Mouse (Mus musculus) 416B (cell line): ENCODE measurements around the gene Serpinb1a.
"Not testable (repeated sequence)": the region's sequence is repeated elsewhere in the genome, so short reads cannot be mapped to it uniquely, and the experiment has no call there.

ENCODE experiments used
- DNase-seq: peaks from one replicate; pipeline ENCODE4 v3.0.0; 2011; ENCODE audit warnings: low read depth

Serpinb1a gene

DNA sequence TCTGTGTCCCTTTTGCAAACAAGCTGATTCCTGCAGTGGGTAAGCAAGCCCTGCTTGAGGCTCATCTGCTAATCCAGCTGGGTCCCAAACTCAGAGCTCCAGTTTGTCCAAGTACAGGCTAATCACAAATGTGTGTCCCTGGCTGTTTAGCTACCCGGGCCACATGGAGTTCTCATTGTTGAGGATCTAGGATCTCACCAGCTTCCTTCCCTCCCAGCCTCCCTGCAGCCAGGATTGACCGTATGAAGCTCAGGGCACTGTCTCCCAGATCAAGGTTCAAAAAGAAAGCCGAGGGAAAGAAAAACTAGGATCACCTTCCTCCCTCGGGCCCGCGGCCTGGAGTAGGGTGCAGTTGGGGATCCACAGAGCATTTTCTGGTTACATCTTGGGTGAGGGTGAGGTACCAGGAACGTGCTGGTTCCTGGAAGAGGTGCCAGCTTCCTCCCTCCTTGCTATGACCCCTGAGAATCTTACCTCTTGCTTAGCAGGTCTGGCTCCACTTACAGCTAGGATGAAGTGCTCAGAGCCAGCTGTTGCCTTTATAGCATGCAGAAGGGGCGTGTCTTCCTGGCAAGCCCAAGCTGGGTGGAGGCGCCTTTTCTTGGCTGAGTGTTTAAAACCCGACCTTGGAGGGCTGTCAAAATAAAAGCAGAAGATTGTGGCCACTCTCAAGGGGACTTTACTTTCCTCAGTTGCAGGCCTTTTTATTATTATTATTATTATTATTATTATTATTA is at the start of gene Serpinb1a:
TSS of gene Serpinb1a (minus strand) at position 518 of the 737 bp plus-strand sequence.
- peak; percentile 96 for DNase-seq

DNA sequence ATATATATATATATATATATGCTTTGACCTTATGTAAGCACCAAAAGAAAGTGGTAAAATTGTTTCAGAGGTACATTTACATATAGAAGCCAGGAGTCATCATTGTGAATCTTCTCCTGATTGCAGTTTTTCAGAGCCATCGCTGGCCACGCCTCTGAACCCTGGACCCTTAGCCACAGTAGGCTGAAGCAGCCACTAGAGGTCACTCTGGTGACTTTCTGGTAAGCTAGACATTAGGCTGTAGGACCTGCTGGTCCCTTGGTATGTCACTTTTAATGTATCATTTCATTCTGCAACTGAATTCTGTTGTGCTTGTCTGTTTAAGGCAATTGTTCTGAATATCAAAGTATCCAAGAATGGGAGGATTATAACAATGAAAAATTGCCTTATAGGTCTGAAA is 49.7 kb upstream of the Serpinb1a start:
- DNase-seq, result peak; percentile 80

GRCm38 (mm10) chr13:32899114-32899513 is 48.1 kb upstream of the Serpinb1a start:
- not testable (repeated sequence) for DNase-seq

- no peak for DNase-seq
These were observed 47.1 kb upstream of the Serpinb1a start, which contains the start of gene Serpinb1c for GRCm38 (mm10) chr13:32898111-32898510. TSS of gene Serpinb1c (minus strand) at chr13:32898211.

DNA sequence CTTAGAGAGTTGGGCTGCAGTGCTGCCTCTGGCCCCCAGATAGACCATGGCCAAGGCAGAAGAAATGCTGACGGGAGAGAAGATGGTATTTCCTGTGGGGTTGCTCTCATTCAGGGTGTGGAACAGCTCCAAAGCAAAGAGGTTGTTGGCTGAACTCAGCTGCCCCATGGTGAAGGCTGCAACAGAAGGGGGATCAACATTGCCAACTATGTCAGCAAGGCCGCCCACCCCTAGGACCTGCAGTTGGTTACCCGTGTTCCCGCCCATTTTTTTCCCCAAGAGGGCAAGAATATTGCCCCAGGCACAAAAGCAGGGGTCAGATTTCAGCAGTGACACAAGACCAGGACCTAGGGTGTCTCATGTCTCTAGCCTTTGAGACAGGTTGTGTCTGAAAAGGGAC is 45.9 kb upstream of the Serpinb1a start:
- no peak for DNase-seq

DNA sequence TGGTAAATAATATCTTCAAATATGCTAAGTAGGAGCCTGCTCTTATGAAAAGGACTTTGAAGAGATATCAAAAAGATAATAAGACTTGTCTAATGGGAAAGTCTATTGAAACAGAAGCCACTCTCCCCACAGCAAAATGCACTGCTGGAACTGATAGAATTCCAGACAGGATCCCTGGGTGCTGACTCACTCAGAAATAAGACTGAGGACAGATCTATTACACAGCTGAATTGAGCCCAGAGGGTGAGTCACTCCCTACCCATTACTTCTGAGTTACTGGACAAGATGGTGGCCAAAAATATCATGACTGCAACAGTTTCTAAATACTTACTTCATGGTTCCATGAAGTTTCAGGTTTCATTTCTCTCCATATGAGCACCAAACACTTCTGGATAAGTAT is 33.8 kb upstream of the Serpinb1a start:
- DNase-seq, result peak; percentile 30

DNA sequence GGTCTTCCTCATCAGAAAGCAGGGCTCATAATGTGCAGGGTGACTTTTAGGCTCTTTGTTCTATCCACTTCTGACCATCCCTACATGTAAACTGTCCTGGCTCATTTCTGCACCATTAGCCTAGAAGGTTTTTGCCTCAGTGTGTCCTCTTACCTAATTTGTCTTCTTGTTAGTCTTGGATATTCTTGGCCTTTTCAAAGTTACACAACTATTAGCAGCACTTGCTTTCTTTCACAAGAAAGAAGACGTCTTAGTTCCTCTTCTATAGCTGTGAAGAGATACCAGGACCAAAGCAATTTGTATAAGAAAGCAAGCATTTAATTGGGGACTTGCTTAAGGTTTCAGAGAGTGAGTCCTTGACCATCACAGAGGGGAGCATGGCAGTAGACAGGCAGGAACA is 22.9 kb upstream of the Serpinb1a start:
- DNase-seq, result no peak

GRCm38 (mm10) chr13:32868843-32869242 is 17.9 kb upstream of the Serpinb1a start:
- DNase-seq, result no peak

DNA sequence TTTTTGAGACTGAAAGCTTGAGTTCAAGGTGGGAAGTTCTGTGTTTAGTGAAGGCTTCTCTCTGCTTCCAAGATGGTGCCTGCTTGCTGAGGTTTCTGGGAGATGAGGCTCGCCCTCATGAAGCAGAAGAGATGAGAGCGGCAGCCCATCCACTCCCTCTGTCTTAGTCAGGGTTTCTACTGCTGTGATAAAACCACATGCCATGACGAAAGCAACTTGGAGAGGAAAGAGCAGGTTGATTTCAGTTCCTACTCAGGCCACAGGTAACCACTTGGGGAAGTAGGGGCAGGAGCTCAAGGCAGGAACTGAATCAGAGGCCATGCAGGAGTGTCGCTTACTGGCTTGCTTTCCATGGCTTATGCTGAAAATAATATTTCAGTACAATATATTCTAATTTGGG is 17.2 kb upstream of the Serpinb1a start:
- peak; percentile 47 for DNase-seq

- no peak for DNase-seq
These were observed 16.0 kb upstream of the Serpinb1a start for GRCm38 (mm10) chr13:32867030-32867429.

- peak; percentile 83 for DNase-seq
These were observed 15.5 kb upstream of the Serpinb1a start for GRCm38 (mm10) chr13:32866484-32866883.

GRCm38 (mm10) chr13:32865591-32865990 is 14.6 kb upstream of the Serpinb1a start:
- peak; percentile 46 for DNase-seq

GRCm38 (mm10) chr13:32864529-32864928 is 13.5 kb upstream of the Serpinb1a start:
- DNase-seq, result not testable (repeated sequence)

DNA sequence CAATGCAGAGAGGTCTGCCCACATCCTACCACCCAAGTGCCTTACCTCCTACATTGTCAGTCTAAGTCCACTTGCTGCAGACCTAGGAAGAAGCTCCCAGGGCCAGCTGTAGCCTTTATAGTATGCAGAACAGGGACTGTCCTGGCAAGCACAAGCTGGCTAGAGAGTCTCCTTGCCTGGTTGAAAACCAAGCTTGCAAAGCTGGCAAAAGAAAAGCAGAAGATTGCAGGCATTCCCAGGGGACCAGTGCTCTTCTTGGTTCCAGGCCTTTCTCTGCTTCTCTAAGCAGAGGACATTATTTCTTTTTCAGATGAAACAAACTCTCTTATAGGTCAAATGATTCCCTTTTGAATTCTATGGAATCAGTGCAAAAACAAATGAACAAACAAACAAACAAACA is 12.5 kb upstream of the Serpinb1a start:
- DNase-seq, result no peak

DNA sequence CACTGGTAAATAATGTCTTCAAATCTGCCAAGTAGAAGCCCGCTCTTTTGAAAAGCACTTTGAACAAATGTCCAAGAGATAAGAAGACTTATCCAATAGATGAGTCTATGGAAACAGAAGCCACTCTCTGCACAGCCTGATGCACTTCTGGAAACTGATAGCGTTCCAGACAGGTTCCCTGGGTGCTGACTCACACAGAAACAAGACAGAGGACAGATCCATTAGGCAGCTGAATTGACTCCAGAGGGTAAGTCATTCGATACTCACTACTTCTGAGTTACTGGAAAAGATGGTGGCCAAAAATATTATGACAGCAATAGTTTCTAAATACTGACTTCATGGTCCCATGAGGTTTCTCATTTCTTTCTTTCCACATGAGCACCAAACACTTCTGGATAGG is 9.8 kb upstream of the Serpinb1a start:
- DNase-seq, result no peak

- DNase-seq, result no peak
These were observed 2.1 kb upstream of the Serpinb1a start for GRCm38 (mm10) chr13:32853073-32853472.

DNA sequence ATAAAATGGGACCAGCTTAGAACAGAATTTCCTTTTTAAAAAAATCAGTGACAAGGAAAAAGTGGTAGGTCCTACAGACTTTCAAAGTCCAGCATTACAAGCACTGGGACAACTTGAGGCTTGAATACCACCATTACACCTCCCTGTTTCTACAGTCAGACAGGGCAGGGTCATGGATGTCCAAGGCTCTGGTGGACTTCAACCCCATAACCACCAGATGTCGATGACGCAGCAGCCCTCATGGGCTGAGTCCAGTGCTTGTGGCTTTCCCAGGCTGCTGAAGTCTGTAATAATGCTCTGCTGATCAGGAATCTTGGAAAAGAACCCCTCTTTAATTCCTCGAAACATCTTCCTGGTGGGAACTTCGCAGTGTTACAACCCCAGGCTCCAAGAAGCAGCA is 1.6 kb upstream of the Serpinb1a start:
- DNase-seq, result no peak

DNA sequence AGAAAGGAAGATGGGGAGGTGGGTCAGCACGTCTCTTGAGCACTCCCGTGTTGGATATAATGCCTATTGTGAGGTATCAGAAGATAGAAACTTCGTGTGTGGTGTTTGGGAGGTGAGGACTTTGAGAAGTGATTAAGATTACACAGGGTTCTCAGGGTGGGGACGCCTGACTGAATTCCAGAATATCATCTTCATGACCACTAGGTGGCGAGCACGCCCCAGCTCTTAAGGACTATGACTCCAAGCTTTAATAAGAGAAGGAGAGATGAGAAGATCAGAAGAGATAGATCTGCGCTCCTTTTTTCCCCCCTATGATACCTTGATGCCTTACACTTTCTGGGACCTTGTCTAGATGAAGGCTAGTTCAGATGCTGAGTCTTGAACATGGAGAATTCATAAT is 982 bp upstream of the Serpinb1a start:
- DNase-seq, result peak; percentile 85

DNA sequence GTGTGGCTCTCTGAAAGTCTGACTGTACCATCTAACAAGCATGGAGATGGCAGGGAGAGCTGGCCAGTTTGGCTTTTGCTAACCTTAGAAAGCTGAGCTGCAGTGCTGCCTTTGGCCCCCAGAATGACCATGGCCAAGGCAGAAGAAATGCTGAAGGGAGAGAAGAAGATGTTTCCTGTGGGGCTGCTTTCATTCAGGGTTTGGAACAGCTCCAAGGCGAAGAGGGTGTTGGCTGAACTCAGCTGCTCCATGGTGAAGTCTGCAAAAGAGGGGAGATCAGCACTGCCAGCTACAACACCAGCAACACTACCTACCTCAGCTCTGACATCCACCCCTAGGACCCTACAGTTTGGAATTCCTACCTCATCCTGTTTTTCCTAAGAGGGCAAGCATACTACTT is 829 bp downstream of the Serpinb1a start:
- no peak for DNase-seq

DNA sequence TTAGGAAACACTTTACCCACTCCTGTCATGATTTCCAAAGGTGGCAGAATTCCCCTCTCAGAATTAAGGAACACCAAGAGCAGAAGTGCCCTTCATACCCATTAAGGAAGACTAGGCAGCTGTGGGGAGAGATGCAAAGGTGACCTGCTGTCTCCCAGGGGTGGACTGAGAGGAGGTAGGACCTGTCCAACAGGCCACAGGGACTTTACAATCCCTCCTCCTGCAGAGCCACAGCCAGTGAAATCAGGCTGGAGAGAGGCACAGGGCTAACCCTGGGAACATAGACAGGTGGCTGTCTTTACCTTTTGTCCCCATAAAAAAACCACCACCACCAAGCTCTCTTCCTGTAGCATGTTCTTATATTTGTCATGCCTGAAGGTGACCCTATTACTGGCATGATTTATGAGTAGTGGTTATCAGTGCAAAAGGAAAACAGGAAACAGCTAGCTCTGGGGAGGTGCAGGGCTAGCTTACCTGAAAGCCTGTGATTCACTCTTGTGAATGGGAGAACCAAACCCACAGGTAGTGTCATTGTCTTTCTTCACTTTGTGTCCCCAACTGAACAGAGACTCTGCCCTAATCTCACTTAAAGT is 1.4 kb downstream of the Serpinb1a start:
- DNase-seq, result no peak

DNA sequence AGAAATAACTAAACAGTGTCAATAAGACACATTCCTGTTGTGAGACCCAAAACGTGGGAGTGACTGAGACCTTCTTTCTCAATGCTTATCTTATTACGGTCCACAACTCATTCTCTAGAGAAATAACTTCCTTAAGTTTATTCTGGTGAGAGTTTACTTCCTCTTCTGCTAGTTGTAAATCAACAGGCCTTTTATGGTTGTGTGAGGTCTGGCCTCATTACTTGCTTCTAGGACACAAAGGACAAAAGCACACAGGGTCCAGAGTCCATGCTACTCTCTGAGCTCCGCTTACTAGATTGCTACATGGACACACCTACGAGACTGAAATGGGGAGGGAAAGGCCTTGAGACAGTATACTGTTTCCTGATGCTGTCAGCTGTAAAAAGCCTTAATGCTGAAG is 1.9 kb downstream of the Serpinb1a start:
- DNase-seq, result peak; percentile 73

DNA sequence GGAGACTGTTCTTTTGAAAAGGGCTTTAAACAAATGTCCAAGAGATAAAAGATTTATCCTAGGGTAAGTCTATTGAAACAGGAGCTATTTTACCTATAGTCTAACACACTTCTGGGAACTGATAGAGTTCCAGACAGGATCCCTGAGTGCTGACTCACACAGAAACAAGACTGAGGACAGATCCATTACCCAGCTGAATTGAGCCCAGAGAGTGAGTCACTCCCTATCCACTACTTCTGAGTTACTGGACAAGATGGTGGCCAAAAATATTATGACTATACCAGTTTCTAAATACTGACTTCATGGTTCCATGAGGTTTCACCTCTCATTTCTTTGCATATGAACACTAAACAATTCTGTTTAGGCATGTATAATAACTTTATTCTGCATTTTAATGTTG is 4.8 kb downstream of the Serpinb1a start:
- DNase-seq, result no peak

DNA sequence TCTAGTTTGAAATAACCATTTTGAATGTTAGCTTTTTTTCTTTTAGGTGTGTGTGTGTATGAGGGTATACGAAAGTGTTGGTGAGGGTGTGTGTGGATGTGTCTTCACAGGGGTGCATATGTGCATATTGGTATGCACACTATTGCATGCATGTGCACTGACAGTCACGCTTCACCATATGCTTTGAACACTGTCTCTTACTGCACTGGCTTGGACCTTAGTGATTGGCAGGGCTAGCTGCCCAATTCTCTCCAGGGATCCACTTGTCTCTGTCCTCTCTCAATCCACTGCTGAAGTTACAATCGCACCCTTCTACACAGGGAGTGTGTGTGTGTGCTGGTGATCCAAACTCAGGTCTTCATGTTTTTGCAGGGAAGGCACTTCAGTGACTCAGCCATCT is 9.6 kb downstream of the Serpinb1a start:
- no peak for DNase-seq

- peak; percentile 79 for DNase-seq
These were observed 11.7 kb downstream of the Serpinb1a start for GRCm38 (mm10) chr13:32839314-32839713.
